Mouse (Mus musculus) heart, embryonic 10.5 days (tissue): Measurements from ENCODE around the gene Mia2. TPM values are rescaled to one million over a fixed set of nuclear protein-coding genes. Genes with fewer than 3 reads are reported as not detected.
A peak's percentile ranks its signal among the peaks of the same experiment; 100 is the strongest.
"Not testable (repeated sequence)": the region's sequence is repeated elsewhere in the genome, so short reads cannot be mapped to it uniquely, and the experiment has no call there.

Experiments
- DNase-seq: peaks from one replicate; pipeline ENCODE4 v3.0.0-alpha.2; 2017; ENCODE audit warnings: low spot score
- H3K27ac ChIP-seq: fragments of 300-500 bp; sonication (generic); 2 replicates; pipeline ENCODE4 v1.5.1; 2016; ENCODE audit warnings: mild to moderate bottlenecking
- H3K27me3 ChIP-seq: fragments of 300-500 bp; sonication (generic); 2 replicates; pipeline ENCODE4 v1.6.1; 2016; ENCODE audit warnings: mild to moderate bottlenecking; ENCODE audit not compliant: poor library complexity, insufficient read depth, severe bottlenecking
- H3K36me3 ChIP-seq: fragments of 300-500 bp; sonication (generic); 2 replicates; pipeline ENCODE4 v1.6.1; 2016; ENCODE audit warnings: mild to moderate bottlenecking, moderate library complexity
- H3K4me1 ChIP-seq: fragments of 300-500 bp; sonication (generic); 2 replicates; pipeline ENCODE4 v1.6.1; 2016; ENCODE audit warnings: mild to moderate bottlenecking
- H3K4me3 ChIP-seq: fragments of 300-500 bp; sonication (generic); 2 replicates; pipeline ENCODE4 v1.5.1; 2016; ENCODE audit warnings: mild to moderate bottlenecking, moderate library complexity
- H3K9me3 ChIP-seq: fragments of 300-500 bp; sonication (generic); 2 replicates; pipeline ENCODE4 v1.6.1; 2016; ENCODE audit warnings: mild to moderate bottlenecking, moderate library complexity
- WGBS: fragments of 180-500 bp; shearing (Covaris S2); methylation state at CpG from one replicate; pipeline ENCODE4 v1.1.7; 2016; 5-methylcytosine and 5-hydroxymethylcytosine counted together
- microRNA-seq: library from miRNA; unstranded; fragments of <30 nt; microRNA quantifications from one replicate; pipeline ENCODE4, GENCODE M21; 2017
- polyA plus RNA-seq: library from polyadenylated mRNA; unstranded; fragments of >200 nt; fragmentation: Nextera tagmentation; extraction: Ambion mirVana; gene quantifications from 2 replicates; pipeline ENCODE4 v1.2.1, GENCODE M21; 2016

Mia2 gene
- polyA plus RNA-seq, 1 experiment from 2014 or later = 50.8 TPM

DNA sequence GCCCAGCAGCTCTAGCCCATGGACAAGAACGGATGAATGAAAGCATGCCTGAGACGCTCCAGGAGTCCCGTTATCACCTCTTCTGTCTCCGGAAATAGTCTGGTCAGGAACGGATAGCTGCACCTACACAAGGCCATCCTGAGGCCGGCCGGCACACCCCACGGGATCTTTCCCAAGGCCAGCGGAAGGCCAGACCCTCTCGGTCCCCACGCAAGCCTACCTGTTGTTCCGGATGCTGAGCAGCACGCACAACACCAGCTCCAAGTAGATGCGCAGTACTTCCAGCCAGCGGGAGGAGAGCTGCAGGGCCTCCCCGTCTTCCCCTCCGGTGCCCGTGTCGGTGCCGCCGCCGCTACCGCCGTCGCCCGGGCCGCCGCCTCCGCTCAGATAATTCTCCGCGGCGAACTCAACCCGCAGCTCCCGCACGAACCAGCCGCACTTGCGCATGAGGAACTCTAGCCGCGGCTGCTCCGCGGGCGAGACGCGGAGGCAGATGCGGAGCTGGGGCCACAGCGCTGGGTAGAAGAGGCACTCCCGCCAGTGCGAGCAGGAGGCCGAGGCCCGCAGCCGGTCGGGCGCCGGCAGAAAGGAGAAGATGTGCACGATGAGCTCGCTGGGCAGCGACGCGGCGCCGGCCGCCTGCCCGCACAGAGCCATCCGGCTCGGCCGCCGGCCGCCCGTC is 123.2 kb downstream of the Mia2 start:
- Histone ChIP-seq H3K36me3 (no peaks in the 10 kb centered on the region), H3K27me3 (no peaks in the 10 kb centered on the region), H3K4me1 (peaks cover 14% of the 10 kb centered on the region), H3K4me3 (peak overlapping the region; percentile 97), H3K9me3 (no peaks in the 10 kb centered on the region), H3K27ac (peak overlapping the region; percentile 94)
- WGBS = under 1% methylated on average over 69 of the region's 69 CpGs
- peak; percentile 85 for DNase-seq

DNA sequence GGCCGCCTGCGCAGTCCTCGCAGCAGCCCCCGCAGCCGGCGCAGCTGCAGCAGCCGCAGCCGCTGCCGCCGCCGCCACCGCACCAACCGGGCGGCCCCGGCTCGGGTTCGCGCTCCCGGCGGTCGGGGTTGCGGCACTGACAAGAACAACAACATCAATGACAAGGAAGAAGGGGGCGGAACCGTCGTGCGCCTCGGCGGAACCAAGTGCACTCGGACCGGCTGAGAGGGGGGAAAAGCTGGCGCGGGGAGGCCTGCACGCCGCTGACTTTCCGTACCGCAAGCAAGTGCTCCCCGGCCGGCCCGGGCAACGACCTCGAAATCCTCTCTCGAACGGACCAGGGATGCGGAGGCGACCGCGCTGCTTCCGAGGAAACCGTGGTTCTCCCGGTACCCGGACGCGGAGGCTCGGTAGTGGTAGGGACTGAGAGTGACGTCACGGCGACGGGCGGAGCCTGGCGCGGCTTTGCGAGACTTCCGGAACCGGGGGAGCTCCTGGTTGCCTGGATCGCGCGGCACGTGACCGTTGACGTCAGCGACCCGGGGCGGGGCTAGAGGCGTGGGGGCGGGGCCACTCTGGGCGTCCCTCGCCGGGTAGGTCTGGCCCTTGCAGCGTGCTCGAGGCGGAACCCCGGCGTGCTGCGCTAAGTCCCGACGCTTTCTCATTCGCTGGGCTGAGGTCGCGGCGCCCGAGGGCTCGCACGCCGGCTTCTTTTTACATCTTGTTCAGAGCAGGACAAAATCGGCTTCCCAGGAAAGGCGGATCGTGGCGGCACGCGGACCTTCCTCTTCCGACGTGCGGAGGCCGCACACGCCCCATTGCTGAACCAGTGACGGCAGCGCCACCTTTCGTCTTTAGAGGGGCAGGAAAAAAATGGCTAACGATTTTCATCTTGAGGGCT is 124.0 kb downstream of the Mia2 start, which contains the start of gene Fbxo33:
Gene Fbxo33 (minus strand): TSS at position 401 of the 901 bp plus-strand sequence.
- Histone ChIP-seq H3K9me3 (no peaks in the 10 kb centered on the region), H3K4me3 (peak within 1 kb of the TSS; percentile 97), H3K4me1 (peaks cover 14% of the 10 kb centered on the region), H3K27ac (peak within 1 kb of the TSS; percentile 94), H3K36me3 (no peaks in the 10 kb centered on the region), H3K27me3 (no peaks in the 10 kb centered on the region)
- under 1% methylated on average over 109 of the region's 109 CpGs for WGBS
- DNase-seq = peak; percentile 99

DNA sequence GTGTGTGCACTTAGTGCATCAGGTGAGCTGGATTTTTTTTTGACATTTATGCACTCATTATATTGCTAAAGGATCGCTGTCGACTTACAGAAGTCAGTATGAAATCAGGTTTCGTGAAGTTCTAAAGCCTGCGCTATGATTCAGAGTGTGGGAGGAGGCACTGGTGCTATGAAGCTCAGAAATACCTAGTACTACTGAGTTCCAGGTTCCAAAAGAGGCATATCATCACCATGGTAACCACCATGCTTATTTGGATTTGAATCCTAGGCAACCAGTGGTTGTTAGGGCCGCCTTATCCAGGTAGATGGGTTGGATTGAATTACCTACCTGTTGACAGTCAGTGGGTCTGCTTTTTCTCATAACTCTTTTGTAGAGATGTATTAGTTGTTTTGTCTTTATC is 132.8 kb downstream of the Mia2 start:
- no peak for DNase-seq
- H3K27me3 ChIP-seq = no peaks in the 10 kb centered on the region
- H3K4me3 ChIP-seq = no peak overlapping the region
- H3K36me3 ChIP-seq = no peaks in the 10 kb centered on the region
- no peaks in the 10 kb centered on the region for H3K4me1 ChIP-seq
- 90% methylated on average over 5 of the region's 5 CpGs for WGBS
- no peaks in the 10 kb centered on the region for H3K9me3 ChIP-seq
- no peak overlapping the region for H3K27ac ChIP-seq

DNA sequence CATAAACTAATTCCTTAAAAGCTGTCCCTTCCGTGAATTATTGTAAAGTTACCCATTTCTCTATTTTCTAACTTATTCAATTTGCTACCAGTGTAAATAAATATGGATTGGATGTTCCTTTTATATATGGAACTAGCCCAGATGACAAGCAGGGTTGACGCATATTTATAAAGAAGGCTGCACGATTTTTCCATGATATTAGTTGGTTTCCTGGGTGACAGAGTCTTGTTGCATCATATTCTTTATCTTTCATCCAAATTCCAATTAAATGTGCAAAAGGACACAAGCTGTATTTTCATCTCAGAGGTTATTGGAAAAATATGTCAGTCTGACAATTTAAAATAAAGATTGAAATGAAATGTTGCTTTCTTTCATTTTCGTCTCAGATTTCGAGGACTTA is 142.8 kb downstream of the Mia2 start:
- Histone ChIP-seq H3K27me3 (no peaks in the 10 kb centered on the region), H3K27ac (no peak overlapping the region), H3K4me1 (no peaks in the 10 kb centered on the region), H3K36me3 (no peaks in the 10 kb centered on the region), H3K4me3 (no peak overlapping the region), H3K9me3 (no peaks in the 10 kb centered on the region)
- WGBS = 80% methylated on average over 5 of the region's 5 CpGs
- no peak for DNase-seq

DNA sequence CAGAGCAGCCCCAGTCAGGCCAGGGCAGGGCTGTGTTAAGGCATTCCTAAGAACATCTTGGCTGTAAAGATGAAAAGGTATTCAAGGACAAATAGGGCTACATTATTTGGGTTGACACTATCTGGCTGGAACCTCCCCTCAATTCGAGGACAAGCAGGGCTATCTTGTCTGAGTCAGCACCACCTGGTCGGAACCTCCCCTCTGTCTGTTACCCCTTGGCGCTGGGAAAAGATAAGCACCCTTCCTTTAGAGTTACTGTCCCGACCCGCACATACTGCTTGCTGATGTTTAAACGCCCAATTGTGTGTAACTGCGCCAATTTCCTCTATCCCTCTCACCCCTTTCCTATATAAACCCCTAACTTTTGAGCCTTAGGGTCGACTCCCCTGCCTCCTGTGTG is 145.4 kb downstream of the Mia2 start:
- not testable (repeated sequence) for H3K4me1 ChIP-seq, DNase-seq, H3K4me3 ChIP-seq, H3K27ac ChIP-seq, H3K27me3 ChIP-seq, H3K9me3 ChIP-seq, H3K36me3 ChIP-seq
- WGBS = 83% methylated on average over 8 of the region's 8 CpGs

Small RNA genes lying within 50 kb of the gene (microRNA-seq; reads per million reads assigned to microRNA genes)
- gene Gm27284 = not detected

Other genes with a start within 250 kb of the Mia2 start
- 77.3 and 84.6 TPM in 2 replicates for gene Sec23a, start 83.8 kb upstream of the Mia2 start, polyA plus RNA-seq
- gene Gemin2, start 82.4 kb upstream of the Mia2 start, polyA plus RNA-seq = 30.1 and 35.6 TPM in 2 replicates
- gene Trappc6b, start 34.3 kb upstream of the Mia2 start, polyA plus RNA-seq = 75.5 and 82.4 TPM in 2 replicates
- gene Pnn, start 28.9 kb upstream of the Mia2 start, polyA plus RNA-seq = 76.5 and 89.5 TPM in 2 replicates
- gene Fbxo33, start 123.9 kb downstream of the Mia2 start, polyA plus RNA-seq = 3.9 and 6.1 TPM in 2 replicates